Mouse (Mus musculus) stomach, postnatal 0 days (tissue): ENCODE data around the gene Mansc4.
A peak's percentile ranks its signal among the peaks of the same experiment; 100 is the strongest.

ENCODE experiments used
- CTCF ChIP-seq: IDR thresholded peaks from 2 replicates; pipeline ENCODE4 v1.5.1; 2016; ENCODE audit warnings: antibody characterized with exemption, low read depth, mild to moderate bottlenecking, moderate library complexity
- EP300 ChIP-seq: optimal IDR thresholded peaks from 2 replicates; pipeline ENCODE3; 2016; ENCODE audit warnings: antibody characterized with exemption

DNA sequence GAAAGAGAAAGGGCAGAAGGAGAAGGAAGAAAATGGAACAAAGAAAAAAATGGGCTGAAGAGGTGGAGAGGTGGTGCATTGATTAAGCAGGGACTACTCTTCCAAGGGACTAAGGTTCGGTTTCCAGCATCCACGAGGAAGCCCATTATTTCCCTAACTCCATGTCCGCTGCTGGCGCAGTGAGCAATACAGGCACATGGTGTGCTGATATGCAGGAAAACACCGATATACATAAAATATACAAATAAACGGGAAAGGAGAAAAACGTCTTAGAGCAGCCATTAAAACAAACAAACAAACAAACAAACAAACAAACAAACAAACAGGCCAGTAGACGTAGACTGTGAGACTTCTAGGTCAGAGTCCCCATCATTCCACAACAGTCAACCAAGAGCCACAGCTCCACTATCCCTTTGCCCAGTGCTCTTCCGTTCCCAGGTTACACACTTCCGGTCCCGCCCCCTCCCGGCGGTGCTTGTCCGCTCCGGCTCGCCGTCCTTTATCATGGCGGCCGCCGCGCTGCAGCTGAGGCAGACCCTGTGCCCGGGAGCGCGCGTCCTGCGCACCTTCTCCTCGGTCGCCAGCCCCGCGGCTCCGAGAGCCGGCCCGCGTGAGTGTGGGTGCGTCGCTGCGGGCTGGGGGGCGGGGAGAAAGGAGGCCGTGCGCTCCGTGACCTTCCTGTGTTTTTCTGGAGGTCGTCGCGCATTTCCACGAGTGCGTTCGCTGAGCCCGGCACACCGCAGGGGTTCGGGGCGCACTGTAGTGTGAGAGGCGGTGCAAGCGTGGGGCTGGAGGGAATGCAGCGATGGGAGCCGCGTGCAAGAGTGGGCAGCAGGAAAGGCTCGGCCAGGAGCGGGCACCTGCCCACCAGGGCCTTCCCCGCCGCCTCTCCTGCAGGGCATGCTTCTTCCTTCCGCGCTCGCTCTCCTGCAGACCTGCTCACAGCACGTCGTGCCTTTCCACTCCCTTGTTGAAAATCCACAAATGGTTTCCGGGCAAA is 44.2 kb downstream of the Mansc4 start, which contains the start of gene Mrps35:
- TF ChIP-seq EP300 (no peak), CTCF (peak; percentile 39; the same call in 1 of the 2 replicates)
